Mouse (Mus musculus) stomach, embryonic 16.5 days (tissue): ENCODE measurements at regions not wholly inside any gene's neighbourhood (a gene's known extent, or its start where the extent isn't known, plus 50 kb on each side); places are given as distances from the start of the nearest gene placed in this dataset.

Experiments used
- ATAC-seq: fragments of 200-750 bp; cut with Nextera tagmentation; 2 replicates; pipeline ENCODE4 v1.8.0; 2017; ENCODE audit warnings: moderate number of reproducible peaks, moderate TSS enrichment; ENCODE audit not compliant: insufficient read depth, low FRiP score
- H3K27ac ChIP-seq: fragments of 300-500 bp; sonication (generic); 2 replicates; pipeline ENCODE4 v1.5.1; 2014; ENCODE audit warnings: low read length
- H3K27me3 ChIP-seq: fragments of 300-500 bp; sonication (generic); 2 replicates; pipeline ENCODE4 v1.6.1; 2014; ENCODE audit warnings: low read length, control low read depth, mixed read lengths; ENCODE audit not compliant: control insufficient read depth, insufficient read depth
- H3K36me3 ChIP-seq: fragments of 300-500 bp; sonication (generic); 2 replicates; pipeline ENCODE4 v1.6.1; 2014; ENCODE audit warnings: low read length; ENCODE audit not compliant: control insufficient read depth, insufficient read depth
- H3K4me1 ChIP-seq: fragments of 300-500 bp; sonication (generic); 2 replicates; pipeline ENCODE4 v1.6.1; 2014; ENCODE audit warnings: low read length, control low read depth, mixed read lengths; ENCODE audit not compliant: control insufficient read depth, insufficient read depth
- H3K4me2 ChIP-seq: fragments of 300-500 bp; sonication (generic); 2 replicates; pipeline ENCODE4 v1.6.1; 2014; ENCODE audit warnings: low read depth, low read length, mixed read lengths
- H3K4me3 ChIP-seq: fragments of 300-500 bp; sonication (generic); replicated peaks from 2 replicates; pipeline ENCODE4 v1.5.1; 2014; ENCODE audit warnings: mild to moderate bottlenecking, low read length
- H3K9ac ChIP-seq: fragments of 300-500 bp; sonication (generic); 2 replicates; pipeline ENCODE4 v1.6.1; 2014; ENCODE audit warnings: low read length
- H3K9me3 ChIP-seq: fragments of 300-500 bp; sonication (generic); replicated peaks from 2 replicates; pipeline ENCODE4 v1.6.1; 2016; ENCODE audit warnings: low read length, control low read depth; ENCODE audit not compliant: control insufficient read depth
- WGBS: fragments of 180-500 bp; shearing (Covaris S2); extraction: QIAGEN DNeasy Blood & Tissue Kit; methylation state at CpG from one replicate; pipeline ENCODE4 v1.1.7; 2014; 5-methylcytosine and 5-hydroxymethylcytosine counted together

- WGBS = 83% methylated on average over 5 of the region's 5 CpGs
These were observed 190.7 kb upstream of the Lpp start for GRCm38 (mm10) chr16:24202653-24203052.

GRCm38 (mm10) chr16:24201455-24201854, 191.9 kb upstream of the Lpp start:
- Histone ChIP-seq H3K27ac (no peak overlapping the region), H3K27me3 (no peaks in the 10 kb centered on the region), H3K9me3 (no peaks in the 10 kb centered on the region), H3K36me3 (no peaks in the 10 kb centered on the region), H3K9ac (no peak overlapping the region), H3K4me1 (no peaks in the 10 kb centered on the region), H3K4me2 (no peak overlapping the region), H3K4me3 (no peak overlapping the region)
- ATAC-seq = no peak
- 74% methylated on average over 7 of the region's 7 CpGs for WGBS

More at GRCm38 (mm10) chr16:24202653-24203052, 190.7 kb upstream of the Lpp start:
- Histone ChIP-seq H3K9me3 (no peaks in the 10 kb centered on the region), H3K4me2 (no peak overlapping the region), H3K27me3 (no peaks in the 10 kb centered on the region), H3K36me3 (no peaks in the 10 kb centered on the region), H3K27ac (no peak overlapping the region), H3K4me3 (no peak overlapping the region), H3K9ac (no peak overlapping the region), H3K4me1 (no peaks in the 10 kb centered on the region)
- ATAC-seq = no peak

- H3K27ac ChIP-seq = no peak overlapping the region; the same call in 1 of the 2 replicates
- no peaks in the 10 kb centered on the region for H3K9me3 ChIP-seq
- ATAC-seq = no peak
- no peak overlapping the region for H3K4me3 ChIP-seq
- WGBS = 79% methylated on average over 5 of the region's 5 CpGs
- H3K4me1 ChIP-seq = no peaks in the 10 kb centered on the region
- H3K36me3 ChIP-seq = no peaks in the 10 kb centered on the region
- H3K27me3 ChIP-seq = no peaks in the 10 kb centered on the region
- H3K9ac ChIP-seq = no peak overlapping the region
- no peak overlapping the region for H3K4me2 ChIP-seq
These were observed 193.1 kb upstream of the Lpp start for GRCm38 (mm10) chr16:24200200-24200599.

GRCm38 (mm10) chr16:24199408-24200167, 193.7 kb upstream of the Lpp start:
- H3K4me2 ChIP-seq = no peak overlapping the region
- H3K27me3 ChIP-seq = no peaks in the 10 kb centered on the region
- no peak overlapping the region for H3K4me3 ChIP-seq
- no peak overlapping the region for H3K9ac ChIP-seq
- H3K9me3 ChIP-seq = no peaks in the 10 kb centered on the region
- 75% methylated on average over 18 of the region's 18 CpGs for WGBS
- H3K4me1 ChIP-seq = no peaks in the 10 kb centered on the region
- peak; percentile 69 for ATAC-seq
- peak overlapping the region; percentile 43; the same call in 1 of the 2 replicates for H3K27ac ChIP-seq
- no peaks in the 10 kb centered on the region for H3K36me3 ChIP-seq

GRCm38 (mm10) chr16:24198291-24198690, 195.0 kb upstream of the Lpp start:
- Histone ChIP-seq H3K4me3 (no peak overlapping the region), H3K27me3 (no peaks in the 10 kb centered on the region), H3K9ac (no peak overlapping the region), H3K36me3 (no peaks in the 10 kb centered on the region), H3K4me2 (no peak overlapping the region), H3K27ac (no peak overlapping the region), H3K9me3 (no peaks in the 10 kb centered on the region), H3K4me1 (no peaks in the 10 kb centered on the region)
- ATAC-seq = no peak

- Histone ChIP-seq H3K9ac (no peak overlapping the region), H3K4me1 (no peaks in the 10 kb centered on the region), H3K4me2 (no peak overlapping the region), H3K4me3 (no peak overlapping the region), H3K27me3 (no peaks in the 10 kb centered on the region), H3K36me3 (no peaks in the 10 kb centered on the region), H3K27ac (no peak overlapping the region), H3K9me3 (no peaks in the 10 kb centered on the region)
- no peak for ATAC-seq
- WGBS = 44% methylated on average over 5 of the region's 5 CpGs
These were observed 195.7 kb upstream of the Lpp start for GRCm38 (mm10) chr16:24197618-24198017.

GRCm38 (mm10) chr16:24193945-24194344, 199.4 kb upstream of the Lpp start:
- H3K4me1 ChIP-seq = no peaks in the 10 kb centered on the region
- H3K9me3 ChIP-seq = no peaks in the 10 kb centered on the region
- no peaks in the 10 kb centered on the region for H3K27me3 ChIP-seq
- no peak overlapping the region for H3K4me2 ChIP-seq
- H3K27ac ChIP-seq = no peak overlapping the region
- H3K36me3 ChIP-seq = no peaks in the 10 kb centered on the region
- ATAC-seq = no peak
- 64% methylated on average over 2 of the region's 2 CpGs for WGBS
- H3K4me3 ChIP-seq = no peak overlapping the region
- no peak overlapping the region for H3K9ac ChIP-seq

GRCm38 (mm10) chr16:24193251-24193873, 199.9 kb upstream of the Lpp start:
- no peaks in the 10 kb centered on the region for H3K9me3 ChIP-seq
- H3K4me1 ChIP-seq = no peaks in the 10 kb centered on the region
- H3K4me2 ChIP-seq = no peak overlapping the region
- H3K4me3 ChIP-seq = no peak overlapping the region
- 62% methylated on average over 15 of the region's 15 CpGs for WGBS
- no peak overlapping the region for H3K27ac ChIP-seq
- no peak for ATAC-seq
- H3K9ac ChIP-seq = no peak overlapping the region
- no peaks in the 10 kb centered on the region for H3K36me3 ChIP-seq
- H3K27me3 ChIP-seq = no peaks in the 10 kb centered on the region

GRCm38 (mm10) chr16:24192013-24192412, 201.3 kb upstream of the Lpp start:
- no peak for ATAC-seq
- Histone ChIP-seq H3K36me3 (no peaks in the 10 kb centered on the region), H3K27me3 (no peaks in the 10 kb centered on the region), H3K27ac (no peak overlapping the region), H3K4me2 (no peak overlapping the region), H3K9me3 (no peaks in the 10 kb centered on the region), H3K4me3 (no peak overlapping the region), H3K4me1 (no peaks in the 10 kb centered on the region), H3K9ac (no peak overlapping the region)
- 80% methylated on average over 1 of the region's 1 CpGs for WGBS
